Mouse (Mus musculus): ENCODE measurements around the gene Tns1. TPM values are rescaled to one million over a fixed set of nuclear protein-coding genes. Genes with fewer than 3 reads are reported as not detected.

The Tns1 gene
- polyA plus RNA-seq, 1 experiment = 26.4 TPM

GRCm38 (mm10) chr1:73913071-73914005 is 210.9 kb downstream of the Tns1 start:
- TF ChIP-seq POLR2A (IDR thresholded peaks at IDR 0.05; ENCODE audit: borderline replicate concordance, control insufficient read depth, low read depth, low read length) = no peak
- no peak for TF ChIP-seq CTCF (IDR thresholded peaks at IDR 0.05; ENCODE audit: control insufficient read depth, insufficient read depth, low read length)
- Histone ChIP-seq H3K4me3 (replicated peaks; ENCODE audit: control insufficient read depth, low read depth, low read length) (no peak overlapping the region), H3K27ac (ENCODE audit: control insufficient read depth, insufficient read depth, low read depth, low read length, poor library complexity) (no peak overlapping the region), H3K4me1 (ENCODE audit: control insufficient read depth, insufficient read depth, low read length) (no peaks in the 10 kb centered on the region)
- WGBS = 86% methylated on average over 19 of the region's 19 CpGs

DNA sequence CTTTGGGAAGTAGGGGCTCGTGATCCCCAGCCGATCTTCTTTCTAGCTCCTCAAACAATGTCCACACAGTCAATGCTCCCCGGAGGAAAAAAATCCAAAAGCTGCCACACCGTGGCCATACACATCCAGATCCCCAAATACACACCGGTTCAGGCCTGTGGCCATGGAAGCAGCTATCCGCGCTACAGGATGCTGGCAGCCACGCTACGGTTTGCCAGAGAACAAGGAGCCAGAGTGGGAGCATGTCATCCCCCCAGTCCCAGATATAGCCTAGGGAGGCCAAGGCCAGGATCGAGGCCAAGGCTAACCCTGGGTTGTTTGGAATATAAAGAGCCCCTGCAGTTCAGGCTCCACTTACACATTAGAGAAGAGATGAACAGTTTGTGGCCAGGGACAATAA is 211.8 kb downstream of the Tns1 start:
- H3K4me1 ChIP-seq (ENCODE audit: control insufficient read depth, insufficient read depth, low read length) = no peaks in the 10 kb centered on the region

DNA sequence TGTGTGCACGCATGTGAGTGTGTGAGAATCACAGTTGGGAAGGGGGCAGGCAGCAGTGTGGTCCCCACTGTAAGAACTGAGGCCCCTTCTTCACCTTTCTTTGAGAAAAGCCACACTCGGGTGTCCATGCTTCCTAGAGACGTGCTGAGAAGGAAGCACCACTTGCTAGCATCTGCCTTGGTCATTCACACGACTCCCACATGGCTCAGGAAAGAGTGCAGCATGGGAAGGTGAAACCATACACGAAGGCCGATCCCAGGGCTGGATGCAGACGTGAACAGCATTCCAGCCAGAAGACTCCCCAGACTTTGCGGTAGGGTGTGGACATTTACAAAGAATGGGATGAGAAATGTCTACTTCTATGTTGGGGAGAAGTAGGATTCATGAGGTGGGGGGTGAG is 212.3 kb downstream of the Tns1 start:
- 83% methylated on average over 8 of the region's 8 CpGs for WGBS

More for the DNA sequence above, 211.8 kb downstream of the Tns1 start:
- no peak for TF ChIP-seq CTCF (IDR thresholded peaks at IDR 0.05; ENCODE audit: control insufficient read depth, insufficient read depth, low read length)
- H3K27ac ChIP-seq (ENCODE audit: control insufficient read depth, insufficient read depth, low read depth, low read length, poor library complexity) = no peak overlapping the region
- 91% methylated on average over 10 of the region's 10 CpGs for WGBS
- H3K4me3 ChIP-seq (replicated peaks; ENCODE audit: control insufficient read depth, low read depth, low read length) = no peak overlapping the region

GRCm38 (mm10) chr1:73910701-73911100 is 213.5 kb downstream of the Tns1 start:
- no peak overlapping the region for H3K4me3 ChIP-seq (replicated peaks; ENCODE audit: control insufficient read depth, low read depth, low read length)
- TF ChIP-seq CTCF (IDR thresholded peaks at IDR 0.05; ENCODE audit: control insufficient read depth, insufficient read depth, low read length) = no peak
- no peak for TF ChIP-seq POLR2A (IDR thresholded peaks at IDR 0.05; ENCODE audit: borderline replicate concordance, control insufficient read depth, low read depth, low read length)
- no peaks in the 10 kb centered on the region for H3K4me1 ChIP-seq (ENCODE audit: control insufficient read depth, insufficient read depth, low read length)
- H3K27ac ChIP-seq (ENCODE audit: control insufficient read depth, insufficient read depth, low read depth, low read length, poor library complexity) = no peak overlapping the region
- 62% methylated on average over 8 of the region's 8 CpGs for WGBS

More for the DNA sequence above, 212.3 kb downstream of the Tns1 start:
- TF ChIP-seq CTCF (IDR thresholded peaks at IDR 0.05; ENCODE audit: control insufficient read depth, insufficient read depth, low read length) (no peak), POLR2A (IDR thresholded peaks at IDR 0.05; ENCODE audit: borderline replicate concordance, control insufficient read depth, low read depth, low read length) (no peak)
- Histone ChIP-seq H3K4me3 (replicated peaks; ENCODE audit: control insufficient read depth, low read depth, low read length) (no peak overlapping the region), H3K4me1 (ENCODE audit: control insufficient read depth, insufficient read depth, low read length) (no peaks in the 10 kb centered on the region), H3K27ac (ENCODE audit: control insufficient read depth, insufficient read depth, low read depth, low read length, poor library complexity) (no peak overlapping the region)

DNA sequence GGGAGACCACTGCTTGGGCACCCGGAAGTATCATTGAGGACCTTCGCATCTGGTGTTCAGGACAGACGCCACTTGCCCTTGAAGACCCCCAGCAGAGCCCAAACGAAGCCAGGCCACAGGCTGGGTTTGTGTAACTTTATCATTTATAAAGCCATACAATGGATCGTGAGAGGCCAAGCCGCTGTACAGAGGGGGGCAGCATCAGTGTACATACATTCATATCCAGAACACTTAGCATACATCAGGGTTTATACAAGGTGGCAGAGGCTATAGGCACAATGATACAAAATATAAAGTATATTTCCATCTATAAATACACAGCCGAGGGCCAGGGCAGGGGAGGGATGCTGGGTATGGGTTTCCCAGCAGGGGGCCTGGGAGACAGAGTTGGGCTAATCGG is 214.1 kb downstream of the Tns1 start:
- no peaks in the 10 kb centered on the region for H3K4me1 ChIP-seq (ENCODE audit: control insufficient read depth, insufficient read depth, low read length)
- H3K4me3 ChIP-seq (replicated peaks; ENCODE audit: control insufficient read depth, low read depth, low read length) = no peak overlapping the region
- TF ChIP-seq CTCF (IDR thresholded peaks at IDR 0.05; ENCODE audit: control insufficient read depth, insufficient read depth, low read length) (no peak), POLR2A (IDR thresholded peaks at IDR 0.05; ENCODE audit: borderline replicate concordance, control insufficient read depth, low read depth, low read length) (no peak)
- no peak overlapping the region for H3K27ac ChIP-seq (ENCODE audit: control insufficient read depth, insufficient read depth, low read depth, low read length, poor library complexity)
- WGBS = 84% methylated on average over 8 of the region's 8 CpGs

DNA sequence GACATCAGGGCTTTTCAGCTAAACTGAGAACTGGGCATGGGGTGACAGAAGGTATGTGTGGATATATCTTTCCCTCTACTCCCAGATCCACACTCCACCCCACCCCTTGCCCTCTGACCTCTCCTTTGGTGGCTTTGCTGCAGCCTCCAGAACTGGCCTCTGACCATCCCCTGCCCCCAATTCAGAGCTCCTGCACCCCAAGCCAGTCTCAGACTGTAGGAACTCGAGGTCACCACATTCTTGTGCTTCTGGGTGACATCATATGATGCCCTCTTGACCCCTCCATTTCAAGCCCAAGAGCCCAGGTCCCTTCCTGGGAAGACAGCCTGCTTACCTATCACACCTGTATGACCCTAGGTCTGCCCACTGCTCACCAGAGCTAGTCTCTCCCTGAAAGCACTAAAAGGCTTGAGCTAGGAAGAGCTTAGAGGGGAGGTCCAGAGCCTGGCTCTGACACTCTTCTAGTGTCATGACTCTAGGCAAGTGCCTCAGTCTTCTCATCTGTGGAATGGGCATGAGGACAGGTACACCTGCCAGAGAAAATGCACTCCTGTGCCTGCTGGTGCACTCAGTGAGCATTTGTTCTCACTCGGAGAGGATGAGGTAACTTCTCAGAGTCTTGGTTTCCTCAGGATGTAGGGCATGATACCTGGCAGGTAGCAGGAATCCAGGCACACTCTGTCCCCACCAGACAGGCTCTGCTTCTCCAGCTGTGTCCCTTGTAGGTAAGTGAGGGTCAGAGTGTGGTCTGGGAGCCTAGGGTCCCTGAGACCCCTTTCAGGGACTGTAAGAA is 214.9 kb downstream of the Tns1 start:
- WGBS = 51% methylated on average over 2 of the region's 2 CpGs

GRCm38 (mm10) chr1:73908081-73908960 is 215.9 kb downstream of the Tns1 start:
- TF ChIP-seq POLR2A (IDR thresholded peaks at IDR 0.05; ENCODE audit: borderline replicate concordance, control insufficient read depth, low read depth, low read length) (no peak), CTCF (IDR thresholded peaks at IDR 0.05; ENCODE audit: control insufficient read depth, insufficient read depth, low read length) (no peak)
- Histone ChIP-seq H3K27ac (ENCODE audit: control insufficient read depth, insufficient read depth, low read depth, low read length, poor library complexity) (no peak overlapping the region), H3K4me3 (replicated peaks; ENCODE audit: control insufficient read depth, low read depth, low read length) (no peak overlapping the region), H3K4me1 (ENCODE audit: control insufficient read depth, insufficient read depth, low read length) (no peaks in the 10 kb centered on the region)
- WGBS = 76% methylated on average over 13 of the region's 13 CpGs

More for the DNA sequence above, 214.9 kb downstream of the Tns1 start:
- H3K27ac ChIP-seq (ENCODE audit: control insufficient read depth, insufficient read depth, low read depth, low read length, poor library complexity) = no peak overlapping the region
- H3K4me3 ChIP-seq (replicated peaks; ENCODE audit: control insufficient read depth, low read depth, low read length) = no peak overlapping the region
- TF ChIP-seq CTCF (IDR thresholded peaks at IDR 0.05; ENCODE audit: control insufficient read depth, insufficient read depth, low read length) (no peak), POLR2A (IDR thresholded peaks at IDR 0.05; ENCODE audit: borderline replicate concordance, control insufficient read depth, low read depth, low read length) (no peak)
- H3K4me1 ChIP-seq (ENCODE audit: control insufficient read depth, insufficient read depth, low read length) = no peaks in the 10 kb centered on the region

Measured in bone marrow, adult 2 months (tissue).